Mouse (Mus musculus) intestine, embryonic 15.5 days (tissue): ENCODE measurements around the gene Ypel3. TPM values are rescaled to one million over a fixed set of nuclear protein-coding genes. Genes with fewer than 3 reads are reported as not detected.

ENCODE experiments used
- ATAC-seq: fragments of 200-750 bp; cut with Nextera tagmentation; 2 replicates; pipeline ENCODE4 v1.8.0; 2017; ENCODE audit warnings: moderate TSS enrichment, moderate library complexity
- H3K27ac ChIP-seq: fragments of 300-500 bp; sonication (generic); 2 replicates; pipeline ENCODE4 v1.5.1; 2015; ENCODE audit warnings: mild to moderate bottlenecking, inconsistent platforms
- H3K27me3 ChIP-seq: fragments of 300-500 bp; sonication (generic); replicated peaks from 2 replicates; pipeline ENCODE4 v1.6.1; 2015; ENCODE audit warnings: inconsistent platforms
- H3K36me3 ChIP-seq: fragments of 300-500 bp; sonication (generic); 2 replicates; pipeline ENCODE4 v1.6.1; 2015; ENCODE audit warnings: inconsistent platforms
- H3K4me1 ChIP-seq: fragments of 300-500 bp; sonication (generic); replicated peaks from 2 replicates; pipeline ENCODE4 v1.6.1; 2015; ENCODE audit warnings: inconsistent platforms
- H3K4me2 ChIP-seq: fragments of 300-500 bp; sonication (generic); replicated peaks from 2 replicates; pipeline ENCODE4 v1.6.1; 2015; ENCODE audit warnings: mild to moderate bottlenecking, inconsistent platforms
- H3K4me3 ChIP-seq: fragments of 300-500 bp; sonication (generic); replicated peaks from 2 replicates; pipeline ENCODE4 v1.5.1; 2015; ENCODE audit warnings: inconsistent platforms
- H3K9ac ChIP-seq: fragments of 300-500 bp; sonication (generic); 2 replicates; pipeline ENCODE4 v1.6.1; 2015; ENCODE audit warnings: inconsistent platforms
- H3K9me3 ChIP-seq: fragments of 300-500 bp; sonication (generic); 2 replicates; pipeline ENCODE4 v1.6.1; 2016; ENCODE audit warnings: inconsistent platforms
- WGBS: fragments of 180-500 bp; shearing (Covaris S2); methylation state at CpG from one replicate; pipeline ENCODE4 v1.1.7; 2015; 5-methylcytosine and 5-hydroxymethylcytosine counted together
- polyA plus RNA-seq: library from polyadenylated mRNA; unstranded; fragments of >200 nt; fragmentation: Nextera tagmentation; extraction: Ambion mirVana; gene quantifications from 2 replicates; pipeline ENCODE4 v1.2.1, GENCODE M21; 2015

Gene Ypel3
- polyA plus RNA-seq, 1 experiment from 2014 or later = 71.2 TPM

DNA sequence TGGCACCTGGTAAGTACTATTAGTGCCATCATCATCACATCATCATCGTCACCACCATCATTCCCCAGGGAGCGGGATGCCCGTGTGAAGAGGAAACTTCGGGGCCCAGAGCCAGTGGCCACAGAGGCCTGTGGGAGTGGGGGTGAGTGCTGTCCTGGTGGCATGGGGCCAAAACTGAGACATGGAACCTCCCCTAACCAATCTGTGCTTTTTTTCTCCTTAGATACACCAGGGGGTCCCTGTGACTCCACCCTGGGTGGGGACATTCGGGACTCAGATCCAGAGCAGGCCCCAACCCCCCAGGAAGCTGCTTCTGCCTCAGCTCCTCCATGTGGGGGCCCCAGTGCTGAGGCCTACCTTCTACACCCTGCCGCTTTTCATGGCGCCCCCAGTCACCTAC, 7.7 kb downstream of the Ypel3 start:
- 77% methylated on average over 7 of the region's 7 CpGs for WGBS
- peaks cover 24% of the 10 kb centered on the region for H3K4me1 ChIP-seq
- H3K27me3 ChIP-seq = no peaks in the 10 kb centered on the region
- H3K36me3 ChIP-seq = peaks cover 43% of the 10 kb centered on the region
- H3K4me3 ChIP-seq = no peak overlapping the region
- no peak overlapping the region for H3K9ac ChIP-seq
- no peak overlapping the region for H3K27ac ChIP-seq
- no peak for ATAC-seq
- no peak overlapping the region for H3K4me2 ChIP-seq
- H3K9me3 ChIP-seq = no peaks in the 10 kb centered on the region

DNA sequence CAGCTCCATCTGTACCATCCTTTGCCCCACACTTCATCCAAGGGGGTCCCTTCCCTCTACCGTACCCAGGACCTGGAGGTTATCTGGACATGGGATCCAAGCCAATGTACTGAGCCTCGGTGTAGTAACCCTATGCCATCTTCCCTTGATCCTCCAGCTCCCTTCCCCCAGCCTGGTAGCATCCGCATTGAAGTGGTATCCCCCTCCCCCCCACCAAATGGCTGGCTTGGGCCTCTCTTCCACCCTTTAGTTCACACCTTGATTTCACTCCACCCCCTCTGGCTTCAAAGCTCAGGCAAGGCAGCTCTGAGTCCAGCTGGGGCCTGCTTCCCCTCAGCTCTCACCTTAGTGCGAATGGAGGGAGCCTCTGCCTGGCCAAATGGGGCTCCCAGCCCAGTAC, 8.3 kb downstream of the Ypel3 start:
- Histone ChIP-seq H3K27ac (no peak overlapping the region), H3K27me3 (no peaks in the 10 kb centered on the region), H3K9ac (no peak overlapping the region), H3K4me3 (no peak overlapping the region), H3K4me2 (no peak overlapping the region), H3K36me3 (peaks cover 43% of the 10 kb centered on the region), H3K9me3 (no peaks in the 10 kb centered on the region), H3K4me1 (peaks cover 20% of the 10 kb centered on the region)
- WGBS = 58% methylated on average over 4 of the region's 4 CpGs
- ATAC-seq = no peak

DNA sequence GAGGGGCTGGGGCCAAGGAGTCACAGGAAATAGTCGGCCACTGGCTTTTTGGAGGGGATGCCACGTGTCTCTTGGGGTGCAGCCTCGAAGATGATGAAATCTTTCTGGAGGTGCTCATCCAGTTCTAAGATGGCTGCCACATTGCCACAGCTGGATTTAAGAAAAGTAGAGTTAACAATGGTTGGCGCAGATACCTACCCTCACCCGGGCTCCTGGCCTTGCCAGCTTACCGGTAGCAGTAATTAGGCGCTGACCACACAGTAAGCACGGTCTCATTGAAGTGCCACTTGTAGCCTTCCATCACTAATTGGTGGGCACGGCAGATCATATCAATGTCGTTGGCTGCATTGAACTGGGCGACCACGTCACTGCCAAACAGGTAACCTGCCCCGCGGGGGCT, 9.4 kb downstream of the Ypel3 start:
- Histone ChIP-seq H3K9ac (no peak overlapping the region), H3K27me3 (no peaks in the 10 kb centered on the region), H3K4me2 (no peak overlapping the region), H3K9me3 (no peaks in the 10 kb centered on the region), H3K4me1 (peaks cover 20% of the 10 kb centered on the region), H3K36me3 (peaks cover 43% of the 10 kb centered on the region), H3K4me3 (no peak overlapping the region), H3K27ac (no peak overlapping the region)
- ATAC-seq = no peak
- WGBS = 90% methylated on average over 14 of the region's 14 CpGs

DNA sequence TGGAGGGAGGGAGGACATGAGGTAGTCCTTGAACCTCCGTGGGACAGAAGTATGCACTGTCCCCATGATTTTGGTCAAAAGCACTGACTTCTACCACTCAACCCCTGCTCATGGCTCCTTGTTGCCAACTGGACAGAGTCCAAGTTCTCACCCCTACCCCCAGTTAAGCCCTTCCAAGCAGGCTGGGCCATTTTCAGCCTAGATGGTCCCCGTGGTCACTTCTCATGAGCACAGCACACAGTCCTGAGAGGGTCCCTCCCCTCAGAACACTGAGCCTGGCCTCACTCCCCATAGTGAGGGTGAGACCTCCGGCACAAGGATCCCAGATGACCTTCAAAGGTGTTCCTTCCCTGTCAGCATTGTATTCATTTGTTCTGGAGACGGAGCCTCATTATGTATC, 12.4 kb downstream of the Ypel3 start:
- ATAC-seq = no peak
- 87% methylated on average over 4 of the region's 4 CpGs for WGBS
- no peaks in the 10 kb centered on the region for H3K27me3 ChIP-seq
- no peak overlapping the region for H3K4me3 ChIP-seq
- H3K4me2 ChIP-seq = no peak overlapping the region
- no peaks in the 10 kb centered on the region for H3K9me3 ChIP-seq
- H3K9ac ChIP-seq = no peak overlapping the region
- H3K36me3 ChIP-seq = peaks cover 39% of the 10 kb centered on the region
- peaks cover 7% of the 10 kb centered on the region; the same call in 1 of the 2 replicates for H3K4me1 ChIP-seq
- H3K27ac ChIP-seq = no peak overlapping the region

DNA sequence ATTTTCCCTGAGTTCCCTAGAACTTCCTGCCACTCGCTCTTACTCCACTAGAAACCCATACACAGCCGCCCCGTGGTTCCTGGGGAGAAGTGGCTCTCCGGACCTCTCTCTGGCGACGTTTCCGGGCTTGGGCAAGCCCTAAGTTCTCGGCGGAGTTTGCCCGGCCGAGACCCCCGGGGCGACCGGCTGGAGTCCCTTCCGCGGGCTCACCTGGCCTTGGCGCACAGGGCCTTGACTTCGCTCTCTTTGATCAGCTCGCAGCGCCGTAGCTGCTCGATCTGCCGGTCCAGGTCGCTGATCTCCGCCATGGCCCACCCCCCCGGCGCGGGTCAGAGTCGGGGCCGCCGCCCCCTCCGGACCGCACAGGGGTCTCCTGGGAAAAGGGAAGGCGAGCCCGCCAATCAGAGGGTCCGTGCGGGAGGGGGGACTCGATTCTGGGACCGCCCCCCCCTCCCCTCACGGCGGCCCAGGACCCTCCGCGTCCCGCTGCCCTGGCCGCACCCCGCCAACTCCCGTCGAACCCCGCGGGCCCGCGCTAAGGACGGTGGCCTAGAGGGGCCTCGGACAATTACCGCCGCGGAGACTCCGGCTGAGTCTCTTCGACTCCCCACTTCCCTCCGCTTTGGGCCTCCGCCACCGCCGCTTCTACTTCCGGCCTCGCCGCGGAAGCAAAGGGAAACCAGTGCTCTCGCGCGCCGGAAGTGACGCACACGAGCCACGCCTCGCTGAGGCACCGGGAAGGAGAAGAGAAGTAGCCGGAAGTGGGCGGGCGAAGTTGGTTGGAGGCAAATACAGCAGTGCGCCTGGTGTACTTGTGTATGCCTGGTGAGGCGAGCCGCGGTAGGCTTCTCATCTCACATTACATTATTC, 15.3 kb downstream of the Ypel3 start, which contains the start of gene Ppp4c:
TSS of gene Ppp4c (minus strand) at position 646 of the 870 bp plus-strand sequence.
- WGBS = under 1% methylated on average over 82 of the region's 83 CpGs
- Histone ChIP-seq H3K36me3 (peaks cover 33% of the 10 kb centered on the region), H3K9ac (peak within 1 kb of the TSS; percentile 81), H3K27ac (peak within 1 kb of the TSS; percentile 96), H3K4me2 (peak within 1 kb of the TSS; percentile 68), H3K4me1 (peaks cover 21% of the 10 kb centered on the region), H3K27me3 (no peaks in the 10 kb centered on the region), H3K9me3 (no peaks in the 10 kb centered on the region), H3K4me3 (peak within 1 kb of the TSS; percentile 64)
- peak; percentile 94 for ATAC-seq

DNA sequence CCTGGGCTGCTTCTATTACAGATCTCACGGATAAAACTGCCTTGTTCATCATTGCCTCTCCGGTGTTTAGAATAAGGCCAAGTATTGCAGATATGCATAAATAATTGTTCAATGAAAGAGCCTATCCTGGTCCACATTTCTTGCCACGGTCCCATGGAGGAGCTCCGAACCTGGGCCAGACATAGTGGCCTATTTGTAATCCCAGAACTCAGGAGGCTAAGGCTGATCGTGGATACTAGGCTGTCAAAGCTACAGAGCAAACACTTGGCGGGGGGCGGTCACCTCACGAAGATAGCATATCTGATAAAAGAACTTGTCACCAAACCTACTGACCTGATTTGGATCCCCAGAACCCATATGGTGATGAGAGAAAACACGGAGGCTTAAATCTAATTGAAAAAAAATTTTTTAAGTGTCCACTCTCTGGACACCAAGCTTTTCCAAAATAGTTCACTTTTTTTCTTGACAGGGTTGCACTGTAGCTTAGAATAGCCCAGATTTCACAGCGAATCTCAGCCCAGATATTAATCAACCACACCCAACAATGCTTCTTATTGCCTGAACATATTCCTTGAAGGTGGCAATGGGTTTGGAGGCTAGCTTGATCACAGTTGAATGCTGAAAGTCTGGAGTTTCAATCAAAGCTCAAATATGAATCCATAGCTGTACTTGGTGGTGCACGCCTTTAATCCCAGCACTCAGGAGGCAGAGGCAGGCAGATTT, 16.1 kb downstream of the Ypel3 start:
- H3K27ac ChIP-seq = peak overlapping the region; percentile 96
- peak; percentile 32 for ATAC-seq
- peak overlapping the region; percentile 68 for H3K4me2 ChIP-seq
- peak overlapping the region; percentile 31; the same call in 1 of the 2 replicates for H3K9ac ChIP-seq
- H3K4me1 ChIP-seq = peaks cover 28% of the 10 kb centered on the region
- H3K27me3 ChIP-seq = no peaks in the 10 kb centered on the region
- H3K36me3 ChIP-seq = peaks cover 28% of the 10 kb centered on the region
- H3K9me3 ChIP-seq = no peaks in the 10 kb centered on the region
- H3K4me3 ChIP-seq = peak overlapping the region; percentile 64
- WGBS = 22% methylated on average over 11 of the region's 11 CpGs

DNA sequence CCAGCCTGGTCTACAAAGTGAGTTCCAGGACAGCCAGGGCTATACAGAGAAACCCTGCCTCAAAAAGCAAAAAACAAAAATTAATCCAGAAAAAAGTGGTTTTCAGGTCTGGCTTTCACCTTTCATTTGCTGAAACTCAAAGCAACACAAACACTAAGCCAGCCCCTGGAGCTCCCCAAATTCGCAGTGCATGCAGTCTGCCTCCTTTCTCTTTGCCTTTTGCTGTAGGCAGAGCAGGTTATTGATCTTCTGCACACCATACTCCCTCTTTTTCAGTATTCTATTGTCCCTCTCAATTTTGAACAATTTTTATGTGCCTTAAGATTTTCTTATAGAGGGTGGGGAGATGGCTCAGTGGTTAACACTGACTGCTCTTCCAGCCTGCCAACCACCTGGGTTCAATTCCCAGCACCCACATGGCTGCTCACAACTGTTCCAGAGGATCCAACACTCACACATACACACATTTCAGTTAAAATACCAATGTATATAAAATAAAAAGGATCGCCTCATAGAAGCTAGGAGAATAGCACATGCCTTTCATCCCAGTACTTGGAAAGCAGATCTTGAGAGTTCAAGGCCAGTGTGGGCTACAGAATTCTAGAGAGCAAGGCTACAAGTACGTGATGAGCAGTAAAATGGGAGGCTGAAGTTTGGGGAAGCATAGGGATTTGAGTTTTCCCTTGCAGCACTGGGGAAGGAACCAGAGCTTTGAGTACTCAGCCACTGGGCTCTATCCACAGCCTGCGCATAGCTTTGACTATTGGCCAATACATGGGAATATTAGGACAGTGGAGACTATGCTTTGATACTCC, 16.9 kb downstream of the Ypel3 start:
- Histone ChIP-seq H3K27me3 (no peaks in the 10 kb centered on the region), H3K9ac (no peak overlapping the region), H3K27ac (no peak overlapping the region), H3K4me1 (peaks cover 28% of the 10 kb centered on the region), H3K36me3 (peaks cover 24% of the 10 kb centered on the region), H3K4me3 (no peak overlapping the region), H3K9me3 (no peaks in the 10 kb centered on the region), H3K4me2 (peak overlapping the region; percentile 68; the same call in 1 of the 2 replicates)
- 77% methylated on average over 4 of the region's 4 CpGs for WGBS
- ATAC-seq = no peak

DNA sequence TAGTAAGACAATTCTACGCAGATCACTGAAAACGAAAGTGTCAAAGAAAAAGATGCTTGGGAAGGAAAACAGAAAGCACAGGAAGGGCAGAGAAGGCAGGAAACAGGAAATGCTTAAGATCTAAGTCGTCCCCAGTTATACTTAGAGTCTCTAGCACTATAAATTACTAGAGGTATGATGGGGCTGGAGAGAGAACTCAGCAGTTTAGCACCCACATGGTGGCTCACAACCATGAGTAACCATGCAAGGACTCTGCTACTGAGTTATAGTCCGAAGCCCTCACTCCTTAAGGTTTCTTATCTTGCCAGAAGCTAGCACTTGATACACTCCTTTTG, 17.5 kb downstream of the Ypel3 start:
- 63% methylated on average over 4 of the region's 4 CpGs for WGBS
- no peak overlapping the region for H3K4me2 ChIP-seq
- no peaks in the 10 kb centered on the region for H3K27me3 ChIP-seq
- no peak for ATAC-seq
- no peaks in the 10 kb centered on the region for H3K9me3 ChIP-seq
- peaks cover 21% of the 10 kb centered on the region for H3K36me3 ChIP-seq
- no peak overlapping the region for H3K27ac ChIP-seq
- no peak overlapping the region for H3K4me3 ChIP-seq
- peaks cover 28% of the 10 kb centered on the region for H3K4me1 ChIP-seq
- H3K9ac ChIP-seq = no peak overlapping the region

DNA sequence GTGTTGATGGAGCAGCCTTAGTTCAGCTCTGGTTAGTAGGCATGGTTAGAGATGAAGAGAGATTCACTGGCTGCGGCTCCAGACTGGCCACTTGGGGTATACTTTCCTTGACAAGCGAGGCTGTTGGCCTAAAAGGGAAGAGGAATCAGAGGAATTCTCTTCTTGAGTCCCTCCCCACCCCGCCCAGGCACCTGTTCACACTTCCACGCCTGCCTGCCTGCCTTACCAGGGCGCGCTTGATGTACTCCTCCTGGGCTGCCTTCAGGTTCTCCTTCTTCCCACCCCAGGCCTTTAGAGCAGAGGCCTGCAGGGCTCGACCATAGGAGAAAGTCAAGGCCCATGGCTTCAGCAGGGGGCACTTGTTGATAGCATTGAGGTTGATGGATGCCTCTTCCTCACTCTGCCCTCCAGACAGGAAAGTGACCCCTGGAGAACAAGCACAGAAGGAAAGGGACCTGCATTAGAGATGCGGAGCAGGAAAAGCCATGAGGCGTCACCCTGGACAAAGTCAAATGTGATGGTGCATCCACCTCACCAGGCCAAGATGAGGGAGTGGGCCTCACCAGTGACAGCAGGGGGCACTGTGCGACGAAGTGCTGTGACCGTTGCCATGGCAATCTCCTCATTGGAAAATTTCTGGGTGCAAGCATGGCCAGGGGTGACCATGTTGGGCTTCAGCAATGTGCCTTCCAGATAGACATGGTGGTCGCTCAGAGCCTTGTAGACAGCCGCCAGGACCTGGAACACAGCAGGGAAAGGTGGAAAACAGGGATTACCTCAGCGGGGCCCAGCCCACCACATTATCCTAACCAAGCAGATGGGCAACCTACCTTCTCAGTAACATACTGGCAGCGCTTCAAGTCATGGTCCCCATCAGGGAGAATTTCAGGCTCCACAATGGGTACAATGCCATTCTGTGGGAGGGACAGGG, 18.9 kb downstream of the Ypel3 start:
- H3K4me3 ChIP-seq = no peak overlapping the region
- H3K4me2 ChIP-seq = peak overlapping the region; percentile 82; the same call in 1 of the 2 replicates

DNA sequence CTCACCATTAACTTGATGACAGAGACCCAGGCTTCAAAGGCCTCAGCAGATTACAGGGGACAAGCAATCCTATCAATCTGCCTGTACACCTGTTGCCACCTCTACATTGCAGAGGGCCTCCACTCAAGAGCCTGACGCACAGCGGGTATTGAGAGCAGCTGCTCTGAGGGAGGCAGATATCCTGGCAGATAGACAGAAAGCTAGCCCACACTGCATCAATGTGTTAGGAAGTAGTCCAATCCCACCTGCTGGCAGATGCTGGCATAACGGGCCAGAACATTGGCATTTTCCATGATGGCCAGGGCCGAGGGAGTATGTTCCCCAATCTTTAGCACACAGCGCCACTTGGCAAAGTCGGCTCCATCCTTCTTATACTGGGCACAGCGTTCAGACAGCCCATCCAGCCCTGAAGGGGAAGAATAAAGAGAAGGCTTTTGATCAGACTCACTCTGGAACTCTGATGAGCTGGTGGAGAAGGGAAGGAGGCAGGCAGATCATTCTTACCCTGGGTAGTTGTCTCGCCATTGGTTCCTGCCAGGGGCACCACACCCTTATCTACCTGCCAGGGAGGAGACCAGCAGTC, 19.7 kb downstream of the Ypel3 start:
- Histone ChIP-seq H3K27ac (no peak overlapping the region), H3K4me2 (peak overlapping the region; percentile 82), H3K36me3 (peaks cover 21% of the 10 kb centered on the region), H3K27me3 (no peaks in the 10 kb centered on the region), H3K4me1 (peaks cover 33% of the 10 kb centered on the region), H3K4me3 (peak overlapping the region; percentile 83), H3K9me3 (no peaks in the 10 kb centered on the region), H3K9ac (peak overlapping the region; percentile 17; the same call in 1 of the 2 replicates)
- ATAC-seq = no peak
- WGBS = 69% methylated on average over 8 of the region's 8 CpGs

More for the DNA sequence above, 18.9 kb downstream of the Ypel3 start:
- no peaks in the 10 kb centered on the region for H3K9me3 ChIP-seq
- H3K36me3 ChIP-seq = peaks cover 21% of the 10 kb centered on the region
- no peak overlapping the region for H3K27ac ChIP-seq
- no peak overlapping the region for H3K9ac ChIP-seq
- WGBS = 82% methylated on average over 16 of the region's 16 CpGs
- ATAC-seq = no peak
- no peaks in the 10 kb centered on the region for H3K27me3 ChIP-seq
- peaks cover 34% of the 10 kb centered on the region for H3K4me1 ChIP-seq
